ENCODE assay signal across 27 mouse cellular contexts in the genomic region with DNA sequence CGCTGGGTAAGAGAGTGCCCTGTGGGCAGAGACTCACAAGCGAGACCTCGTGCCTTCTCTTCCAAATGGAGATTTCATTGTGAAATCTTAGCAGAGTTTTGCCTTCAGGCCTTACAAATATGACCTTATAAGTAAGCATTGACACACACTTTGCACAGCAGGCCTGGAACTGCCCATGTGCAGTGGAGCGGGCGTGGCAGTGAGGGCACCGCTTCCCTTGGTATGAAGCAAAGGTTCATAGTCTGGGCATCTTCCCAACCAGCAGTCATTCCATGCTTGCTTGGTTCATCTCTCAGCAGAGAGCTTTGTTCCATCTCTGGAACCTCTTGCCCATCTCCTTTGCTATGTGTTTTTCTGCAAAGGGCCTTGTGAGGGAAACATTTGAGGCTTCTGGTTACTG. TPM values are rescaled to one million over a fixed set of nuclear protein-coding genes. Genes with fewer than 3 reads are reported as not detected.
DNase-seq lines count a peak whose midpoint lies in the region; ATAC-seq and TF ChIP-seq lines count a peak whose summit lies in the region.
"Had no signal": no experiment of that assay in that cellular context is flagged by ENCODE, and none has a peak within 500 bp of the region (broad histone marks: within the 10 kb centered on the region; RNA-seq: fewer than 3 reads in every experiment).

No protein-coding gene starts in this region.

- ATAC-seq in midbrain, embryonic 14.5 days (ENCODE audit: low FRiP score, low TSS enrichment): no peak
- ATAC-seq: forebrain, embryonic 15.5 days; hindbrain, postnatal 0 days; intestine, postnatal 0 days; liver, embryonic 12.5 days had no signal

- no peak overlapping the region for H3K4me2 ChIP-seq in midbrain, embryonic 14.5 days (ENCODE audit: low read length)
- H3K4me2 ChIP-seq: liver, embryonic 12.5 days; midbrain, embryonic 11.5 days had no signal

- WGBS in liver, adult 2 months: 66% methylated on average over 6 of the region's 6 CpGs
- 98% methylated on average over 6 of the region's 6 CpGs for WGBS in midbrain, embryonic 14.5 days

- peak; percentile 33 to 35 for DNase-seq in cerebellum, postnatal 10 days
- DNase-seq in cerebellum, adult 11-12 months: no peak
- DNase-seq in liver, adult 2 months (ENCODE audit: extremely low read depth, low read depth, low spot score): peak; percentile 75
- DNase-seq in liver: no peak
- DNase-seq in adrenal gland, postnatal 25 days: peak; percentile 19
- peak; percentile 82 to 86 for DNase-seq in kidney, postnatal 36 days
- DNase-seq in midbrain, embryonic 14.5 days: no peak
- no peak for DNase-seq in heart, postnatal 25 days (ENCODE audit: low spot score)
- DNase-seq: B cell, adult 2 months; lung, adult 2 months; retina, postnatal 1 day; right cerebral cortex, postnatal 4 days; thymus, adult 2 months had no signal

- no peak overlapping the region for H3K4me3 ChIP-seq in liver, adult 2 months (ENCODE audit: insufficient read depth, low read depth, low read length)
- no peak overlapping the region for H3K4me3 ChIP-seq in midbrain, embryonic 14.5 days (replicated peaks; ENCODE audit: low read depth, low read length)
- H3K4me3 ChIP-seq: embryonic facial prominence, embryonic 13.5 days; heart, embryonic 13.5 days; liver, embryonic 12.5 days had no signal

- H3K9ac ChIP-seq in liver, adult 2 months (ENCODE audit: low read depth, low read length): no peak overlapping the region
- no peak overlapping the region for H3K9ac ChIP-seq in midbrain, embryonic 14.5 days (replicated peaks; ENCODE audit: low read length)
- H3K9ac ChIP-seq: embryonic facial prominence, embryonic 13.5 days; forebrain, embryonic 15.5 days; heart, embryonic 13.5 days; liver, embryonic 12.5 days had no signal

- no peak for TF ChIP-seq POLR2A in liver, adult 2 months (IDR thresholded peaks at IDR 0.05; ENCODE audit: extremely low read depth, insufficient read depth, low read length)

- peaks cover 5% of the 10 kb centered on the region; the same call in 1 of the 2 replicates for H3K4me1 ChIP-seq in liver, adult 2 months (ENCODE audit: control insufficient read depth, insufficient read depth, low read length)
- H3K4me1 ChIP-seq in midbrain, embryonic 14.5 days (ENCODE audit: control insufficient read depth, insufficient read depth, low read length): peaks cover 8% of the 10 kb centered on the region
- H3K4me1 ChIP-seq: liver, embryonic 12.5 days had no signal

- H3K27ac ChIP-seq in liver, adult 2 months (replicated peaks; ENCODE audit: insufficient read depth, low read depth, low read length): no peak overlapping the region
- no peak overlapping the region for H3K27ac ChIP-seq in midbrain, embryonic 14.5 days (replicated peaks; ENCODE audit: low read depth, low read length)
- H3K27ac ChIP-seq: embryonic facial prominence, embryonic 13.5 days; forebrain, embryonic 15.5 days; heart, embryonic 13.5 days; hindbrain, postnatal 0 days; limb, embryonic 10.5 days; liver, embryonic 12.5 days had no signal

- no peaks in the 10 kb centered on the region for H3K79me2 ChIP-seq in liver, adult 2 months (ENCODE audit: control insufficient read depth, insufficient read depth, low read length)

- intact Hi-C loops in heart, postnatal 25 days (cut with DNase I): no loop called here

- no peaks in the 10 kb centered on the region for H3K27me3 ChIP-seq in liver, adult 2 months (ENCODE audit: control insufficient read depth, insufficient read depth, low read length)
- no peaks in the 10 kb centered on the region for H3K27me3 ChIP-seq in midbrain, embryonic 14.5 days (ENCODE audit: control insufficient read depth, insufficient read depth, low read length)
- H3K27me3 ChIP-seq: embryonic facial prominence, embryonic 13.5 days; forebrain, embryonic 15.5 days; heart, embryonic 13.5 days; liver, embryonic 12.5 days had no signal

- H3K36me3 ChIP-seq in liver, adult 2 months (ENCODE audit: control insufficient read depth, insufficient read depth, low read length): peaks cover 12% of the 10 kb centered on the region
- peaks cover 23% of the 10 kb centered on the region for H3K36me3 ChIP-seq in midbrain, embryonic 14.5 days (ENCODE audit: control insufficient read depth, insufficient read depth, low read length)

- TF ChIP-seq CTCF in liver, adult 2 months (IDR thresholded peaks at IDR 0.05; ENCODE audit: low read depth, low read length): no peak

- no peaks in the 10 kb centered on the region for H3K9me3 ChIP-seq in midbrain, embryonic 14.5 days (ENCODE audit: control insufficient read depth, low read length)
- H3K9me3 ChIP-seq: embryonic facial prominence, embryonic 13.5 days; forebrain, embryonic 15.5 days; heart, embryonic 13.5 days; limb, embryonic 10.5 days; liver, embryonic 12.5 days had no signal

RNA-seq across cellular contexts. Expression of gene Zfp354a, which starts 1.9 kb away (rescaled TPM):
- 3.1 and 3.6 TPM in 2 replicates for total RNA-seq in liver, adult 2 months (2014; rRNA removed)
- 1.6 and 1.9 TPM in 2 replicates for polyA plus RNA-seq in liver, adult 2 months (2012; rRNA removed)
- 8.0 and 8.8 TPM in 2 replicates for total RNA-seq in adrenal gland, postnatal 25 days (2021)
- 15.6 and 16.5 TPM in 2 replicates for polyA plus RNA-seq in midbrain, embryonic 14.5 days (2014; fragmentation: Nextera tagmentation; extraction: Ambion mirVana)
- total RNA-seq in heart, postnatal 25 days (2021): 1 to 10 TPM; 1.6 TPM
- total RNA-seq: monocyte, adult 5-6 weeks had no signal

RNA-seq across cellular contexts. Expression of gene Olfr1375, which starts 13.1 kb away (rescaled TPM):
- total RNA-seq in liver, adult 2 months (2014; rRNA removed): not detected in 2 replicates
- not detected in 2 replicates for polyA plus RNA-seq in liver, adult 2 months (2012; rRNA removed)
- not detected in 2 replicates for total RNA-seq in adrenal gland, postnatal 25 days (2021)
- polyA plus RNA-seq in midbrain, embryonic 14.5 days (2014; fragmentation: Nextera tagmentation; extraction: Ambion mirVana): not detected in 2 replicates
- total RNA-seq in heart, postnatal 25 days (2021): not detected
- total RNA-seq: hematopoietic stem cell, adult 5-6 weeks; hindbrain, postnatal 0 days; left cerebral cortex, adult 18-20 months; monocyte, adult 5-6 weeks had no signal
- polyA plus RNA-seq: embryonic facial prominence, embryonic 13.5 days; forebrain, embryonic 15.5 days; gonadal fat pad, adult 2 months; heart, embryonic 13.5 days; hindbrain, postnatal 0 days; intestine, postnatal 0 days; limb, embryonic 10.5 days; liver, embryonic 12.5 days; lung, adult 2 months; midbrain, embryonic 11.5 days; neural tube, embryonic 11.5 days; stomach, embryonic 16.5 days; thymus, adult 2 months had no signal

RNA-seq across cellular contexts. Expression of gene Olfr54, which starts 46.9 kb away (rescaled TPM):
- total RNA-seq in liver, adult 2 months (2014; rRNA removed): not detected in 2 replicates
- polyA plus RNA-seq in liver, adult 2 months (2012; rRNA removed): not detected in 2 replicates
- total RNA-seq in adrenal gland, postnatal 25 days (2021): 0.33 and 0.49 TPM in 2 replicates
- polyA plus RNA-seq in midbrain, embryonic 14.5 days (2014; fragmentation: Nextera tagmentation; extraction: Ambion mirVana): not detected in 2 replicates
- total RNA-seq in heart, postnatal 25 days (2021): not detected
- total RNA-seq: hematopoietic stem cell, adult 5-6 weeks; hindbrain, postnatal 0 days; left cerebral cortex, adult 18-20 months; monocyte, adult 5-6 weeks had no signal
- polyA plus RNA-seq: embryonic facial prominence, embryonic 13.5 days; forebrain, embryonic 15.5 days; gonadal fat pad, adult 2 months; heart, embryonic 13.5 days; hindbrain, postnatal 0 days; intestine, postnatal 0 days; limb, embryonic 10.5 days; liver, embryonic 12.5 days; lung, adult 2 months; midbrain, embryonic 11.5 days; neural tube, embryonic 11.5 days; stomach, embryonic 16.5 days; thymus, adult 2 months had no signal

RNA-seq across cellular contexts. Expression of gene Olfr51, which starts 57.6 kb away (rescaled TPM):
- not detected in 2 replicates for total RNA-seq in liver, adult 2 months (2014; rRNA removed)
- polyA plus RNA-seq in liver, adult 2 months (2012; rRNA removed): not detected in 2 replicates
- not detected in 2 replicates for total RNA-seq in adrenal gland, postnatal 25 days (2021)
- polyA plus RNA-seq in midbrain, embryonic 14.5 days (2014; fragmentation: Nextera tagmentation; extraction: Ambion mirVana): not detected in 2 replicates
- total RNA-seq in heart, postnatal 25 days (2021): not detected
- total RNA-seq: hematopoietic stem cell, adult 5-6 weeks; hindbrain, postnatal 0 days; left cerebral cortex, adult 18-20 months; monocyte, adult 5-6 weeks had no signal
- polyA plus RNA-seq: embryonic facial prominence, embryonic 13.5 days; forebrain, embryonic 15.5 days; gonadal fat pad, adult 2 months; heart, embryonic 13.5 days; hindbrain, postnatal 0 days; intestine, postnatal 0 days; limb, embryonic 10.5 days; liver, embryonic 12.5 days; lung, adult 2 months; midbrain, embryonic 11.5 days; neural tube, embryonic 11.5 days; stomach, embryonic 16.5 days; thymus, adult 2 months had no signal

Comparison
In these comparisons a context has a peak if more than half of its experiments do, and no peak if none do; other contexts are left out.
1. DNase-seq: peak in cerebellum, postnatal 10 days (2 of 2), liver, adult 2 months (single experiment), adrenal gland, postnatal 25 days (single experiment) and kidney, postnatal 36 days (2 of 2); none in cerebellum, adult 11-12 months (single experiment), liver (single experiment), midbrain, embryonic 14.5 days (single experiment) and heart, postnatal 25 days (single experiment).